Mouse (Mus musculus): Measurements from ENCODE around the gene Rfx5. TPM values are rescaled to one million over a fixed set of nuclear protein-coding genes. Genes with fewer than 3 reads are reported as not detected.
"Not testable (repeated sequence)": the region's sequence is repeated elsewhere in the genome, so short reads cannot be mapped to it uniquely, and the experiment has no call there.

Rfx5 gene
- polyA plus RNA-seq, 1 experiment from 2014 or later = 5.2 TPM

DNA sequence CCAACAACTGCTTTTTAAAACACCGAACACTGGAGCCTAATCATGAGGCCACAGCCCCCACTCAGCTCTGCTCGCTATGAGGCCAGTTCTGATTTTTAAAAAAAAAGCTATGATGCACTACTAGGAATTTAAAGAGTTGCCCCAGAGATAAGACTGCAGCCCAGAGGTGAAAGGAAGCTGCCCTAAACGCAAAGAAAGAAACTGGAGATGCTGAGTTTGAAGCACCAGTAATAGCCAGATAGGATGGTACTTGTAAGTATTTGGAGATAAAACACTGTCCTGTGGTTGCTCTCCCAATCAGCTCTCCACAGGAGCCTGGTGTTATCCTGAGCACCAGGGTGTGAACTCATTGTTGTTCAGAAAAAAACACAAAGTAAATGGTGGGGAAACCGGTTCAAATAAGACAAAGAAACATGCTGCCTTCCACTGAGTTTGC lies 27.6 kb upstream of the Rfx5 start:
- not testable (repeated sequence) for H3K4me3 ChIP-seq (replicated peaks); H3K36me3 ChIP-seq; H3K4me2 ChIP-seq (replicated peaks); H3K4me1 ChIP-seq (replicated peaks); H3K9ac ChIP-seq (replicated peaks); H3K27ac ChIP-seq; H3K27me3 ChIP-seq; H3K9me3 ChIP-seq; ATAC-seq
- WGBS = 45% methylated on average over 4 of the region's 4 CpGs

GRCm38 (mm10) chr3:94928979-94929378 lies 24.9 kb upstream of the Rfx5 start:
- ATAC-seq = not testable (repeated sequence)
- 85% methylated on average over 4 of the region's 4 CpGs for WGBS
- peaks cover 11% of the 10 kb centered on the region for H3K4me1 ChIP-seq (replicated peaks)

DNA sequence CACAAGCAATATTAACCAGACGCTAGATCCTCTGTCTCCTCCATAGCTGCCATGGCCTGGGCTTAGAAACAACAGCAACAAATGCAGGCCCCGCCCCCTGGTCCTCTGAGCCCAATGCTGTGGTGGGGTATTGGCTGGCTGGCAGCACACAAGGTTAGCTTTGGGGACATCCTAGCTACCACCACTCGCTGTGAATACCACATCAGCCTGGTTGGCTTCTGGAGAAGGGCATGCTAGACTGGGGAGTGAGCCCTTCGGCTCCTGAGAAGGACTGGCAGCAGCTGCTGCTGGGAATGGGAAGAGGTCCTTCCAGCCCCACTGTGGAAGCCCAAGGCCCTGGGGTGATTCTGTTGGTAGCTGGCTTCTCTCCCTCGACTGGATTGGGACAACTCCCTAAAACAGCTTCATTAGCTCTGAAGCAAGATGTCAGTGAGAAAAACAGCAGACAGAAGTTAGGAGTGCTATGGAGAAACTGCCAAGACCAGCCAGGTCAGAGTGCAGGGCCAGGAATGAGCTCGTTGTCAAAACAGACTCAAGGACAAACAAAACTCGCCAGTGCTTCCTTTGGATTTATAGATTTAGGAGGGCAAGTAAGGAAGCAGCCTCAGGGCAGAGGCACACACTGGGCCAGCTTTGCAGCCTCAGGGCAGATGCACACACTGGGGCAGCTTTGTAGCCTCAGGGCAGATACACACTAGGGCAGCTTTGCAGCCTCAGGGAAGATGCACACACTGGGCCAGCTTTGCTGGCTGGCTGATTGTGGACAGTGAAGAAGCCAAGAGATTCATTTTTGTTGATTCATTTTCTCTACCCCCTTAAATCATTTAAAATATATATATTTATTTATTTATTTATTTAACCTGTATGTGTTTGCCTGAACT lies 23.2 kb upstream of the Rfx5 start:
- H3K9ac ChIP-seq (replicated peaks); H3K4me2 ChIP-seq (replicated peaks); ATAC-seq; H3K27me3 ChIP-seq; H3K9me3 ChIP-seq; H3K27ac ChIP-seq; H3K4me3 ChIP-seq (replicated peaks); H3K36me3 ChIP-seq: not testable (repeated sequence)
- peaks cover 11% of the 10 kb centered on the region for H3K4me1 ChIP-seq (replicated peaks)
- WGBS = 45% methylated on average over 7 of the region's 7 CpGs

More at GRCm38 (mm10) chr3:94928979-94929378, 24.9 kb upstream of the Rfx5 start:
- H3K9me3 ChIP-seq; H3K27ac ChIP-seq; H3K4me2 ChIP-seq (replicated peaks); H3K4me3 ChIP-seq (replicated peaks); H3K36me3 ChIP-seq; H3K27me3 ChIP-seq; H3K9ac ChIP-seq (replicated peaks): not testable (repeated sequence)

GRCm38 (mm10) chr3:94931427-94932082 lies 22.3 kb upstream of the Rfx5 start:
- H3K27me3 ChIP-seq; H3K4me3 ChIP-seq (replicated peaks); H3K4me2 ChIP-seq (replicated peaks); H3K9me3 ChIP-seq; ATAC-seq; H3K36me3 ChIP-seq; H3K27ac ChIP-seq; H3K9ac ChIP-seq (replicated peaks): not testable (repeated sequence)
- 70% methylated on average over 10 of the region's 10 CpGs for WGBS
- H3K4me1 ChIP-seq (replicated peaks) = peaks cover 11% of the 10 kb centered on the region

DNA sequence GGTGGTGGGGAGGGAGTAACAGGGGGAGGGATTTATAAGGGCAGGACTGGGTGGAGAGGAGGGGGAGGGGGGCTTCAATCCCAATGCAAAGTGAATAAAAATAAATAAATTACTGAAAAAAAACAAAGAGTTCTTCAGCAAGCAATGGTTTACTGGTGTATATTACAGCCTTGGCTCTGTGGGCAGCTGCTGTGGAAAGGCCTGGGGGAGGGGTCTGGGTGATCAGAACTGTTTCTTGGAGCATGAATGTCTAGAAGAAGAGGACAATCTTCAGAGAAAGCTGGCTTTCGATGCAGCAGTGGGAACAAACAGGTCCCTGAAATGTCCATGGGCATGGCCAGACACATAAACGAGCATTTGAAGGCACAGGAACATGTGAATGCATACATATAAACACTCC lies 21.6 kb upstream of the Rfx5 start:
- not testable (repeated sequence) for H3K27ac ChIP-seq; H3K4me3 ChIP-seq (replicated peaks); H3K27me3 ChIP-seq; H3K9ac ChIP-seq (replicated peaks); ATAC-seq; H3K4me2 ChIP-seq (replicated peaks); H3K36me3 ChIP-seq; H3K9me3 ChIP-seq
- peaks cover 11% of the 10 kb centered on the region for H3K4me1 ChIP-seq (replicated peaks)
- 73% methylated on average over 2 of the region's 2 CpGs for WGBS

GRCm38 (mm10) chr3:94932809-94933564 lies 20.9 kb upstream of the Rfx5 start, which contains the start of gene Selenbp1:
TSS of gene Selenbp1 (plus strand) at chr3:94933056.
- peaks cover 11% of the 10 kb centered on the region for H3K4me1 ChIP-seq (replicated peaks)
- H3K9ac ChIP-seq (replicated peaks) = no peak within 1 kb of the TSS; the same call in 1 of the 2 replicates
- H3K36me3 ChIP-seq = no peaks in the 10 kb centered on the region
- no peaks in the 10 kb centered on the region for H3K9me3 ChIP-seq
- H3K27ac ChIP-seq = no peak within 1 kb of the TSS; the same call in 1 of the 2 replicates
- 39% methylated on average over 16 of the region's 16 CpGs for WGBS
- H3K4me3 ChIP-seq (replicated peaks) = peak within 1 kb of the TSS; percentile 18
- peak; percentile 84 for ATAC-seq
- H3K27me3 ChIP-seq = no peaks in the 10 kb centered on the region
- H3K4me2 ChIP-seq (replicated peaks) = peak within 1 kb of the TSS; percentile 46

GRCm38 (mm10) chr3:94933604-94934003 lies 20.3 kb upstream of the Rfx5 start:
- H3K27me3 ChIP-seq; H3K4me3 ChIP-seq (replicated peaks); ATAC-seq; H3K9ac ChIP-seq (replicated peaks); H3K27ac ChIP-seq; H3K9me3 ChIP-seq; H3K4me2 ChIP-seq (replicated peaks); H3K36me3 ChIP-seq: not testable (repeated sequence)
- no CpG with 5 or more reads among the region's 2 CpGs for WGBS
- H3K4me1 ChIP-seq (replicated peaks) = peaks cover 11% of the 10 kb centered on the region

- WGBS = 97% methylated on average over 3 of the region's 3 CpGs
- not testable (repeated sequence) for H3K36me3 ChIP-seq; ATAC-seq; H3K27ac ChIP-seq; H3K27me3 ChIP-seq; H3K9ac ChIP-seq (replicated peaks); H3K9me3 ChIP-seq; H3K4me2 ChIP-seq (replicated peaks); H3K4me3 ChIP-seq (replicated peaks)
- peaks cover 11% of the 10 kb centered on the region for H3K4me1 ChIP-seq (replicated peaks)
These were observed 19.3 kb upstream of the Rfx5 start for GRCm38 (mm10) chr3:94934564-94934963.

- H3K27me3 ChIP-seq; H3K36me3 ChIP-seq; H3K4me3 ChIP-seq (replicated peaks); H3K4me2 ChIP-seq (replicated peaks); H3K27ac ChIP-seq; H3K9ac ChIP-seq (replicated peaks); H3K9me3 ChIP-seq; ATAC-seq: not testable (repeated sequence)
- H3K4me1 ChIP-seq (replicated peaks) = peaks cover 11% of the 10 kb centered on the region
- WGBS = 90% methylated on average over 3 of the region's 3 CpGs
These were observed 18.5 kb upstream of the Rfx5 start for GRCm38 (mm10) chr3:94935332-94935731.

- ATAC-seq; H3K27ac ChIP-seq; H3K9me3 ChIP-seq; H3K27me3 ChIP-seq; H3K36me3 ChIP-seq; H3K9ac ChIP-seq (replicated peaks); H3K4me2 ChIP-seq (replicated peaks); H3K4me3 ChIP-seq (replicated peaks): not testable (repeated sequence)
- peaks cover 11% of the 10 kb centered on the region for H3K4me1 ChIP-seq (replicated peaks)
- WGBS = 81% methylated on average over 5 of the region's 5 CpGs
These were observed 17.7 kb upstream of the Rfx5 start for GRCm38 (mm10) chr3:94936147-94936546.

DNA sequence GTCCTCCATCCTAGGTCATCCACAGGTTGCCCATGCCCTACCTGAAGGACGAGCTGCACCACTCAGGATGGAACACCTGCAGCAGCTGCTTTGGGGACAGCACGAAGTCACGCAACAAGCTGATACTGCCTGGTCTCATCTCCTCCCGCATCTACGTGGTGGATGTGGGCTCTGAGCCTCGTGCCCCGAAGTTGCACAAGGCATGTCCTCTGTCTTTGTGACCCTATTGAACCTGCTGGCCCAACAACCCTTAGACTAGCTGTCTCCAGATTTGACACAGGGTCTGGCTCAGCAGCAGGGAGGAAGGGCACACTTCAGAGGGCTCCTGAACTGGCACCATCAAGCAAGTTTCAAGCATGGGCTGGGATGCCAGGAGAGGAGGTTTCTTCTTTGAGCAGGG lies 16.7 kb upstream of the Rfx5 start:
- H3K27me3 ChIP-seq; H3K4me3 ChIP-seq (replicated peaks); H3K9ac ChIP-seq (replicated peaks); H3K4me2 ChIP-seq (replicated peaks); H3K27ac ChIP-seq; H3K9me3 ChIP-seq; H3K36me3 ChIP-seq; ATAC-seq: not testable (repeated sequence)
- 94% methylated on average over 6 of the region's 7 CpGs for WGBS
- H3K4me1 ChIP-seq (replicated peaks) = peaks cover 11% of the 10 kb centered on the region

GRCm38 (mm10) chr3:94940033-94940432 lies 13.8 kb upstream of the Rfx5 start:
- H3K9ac ChIP-seq (replicated peaks); H3K4me3 ChIP-seq (replicated peaks); ATAC-seq; H3K9me3 ChIP-seq; H3K27me3 ChIP-seq; H3K36me3 ChIP-seq; H3K4me2 ChIP-seq (replicated peaks); H3K27ac ChIP-seq; H3K4me1 ChIP-seq (replicated peaks): not testable (repeated sequence)
- WGBS = 78% methylated on average over 9 of the region's 9 CpGs
